Comparison of ENCODE assay signal across 7 mouse cellular contexts in the genomic region with DNA sequence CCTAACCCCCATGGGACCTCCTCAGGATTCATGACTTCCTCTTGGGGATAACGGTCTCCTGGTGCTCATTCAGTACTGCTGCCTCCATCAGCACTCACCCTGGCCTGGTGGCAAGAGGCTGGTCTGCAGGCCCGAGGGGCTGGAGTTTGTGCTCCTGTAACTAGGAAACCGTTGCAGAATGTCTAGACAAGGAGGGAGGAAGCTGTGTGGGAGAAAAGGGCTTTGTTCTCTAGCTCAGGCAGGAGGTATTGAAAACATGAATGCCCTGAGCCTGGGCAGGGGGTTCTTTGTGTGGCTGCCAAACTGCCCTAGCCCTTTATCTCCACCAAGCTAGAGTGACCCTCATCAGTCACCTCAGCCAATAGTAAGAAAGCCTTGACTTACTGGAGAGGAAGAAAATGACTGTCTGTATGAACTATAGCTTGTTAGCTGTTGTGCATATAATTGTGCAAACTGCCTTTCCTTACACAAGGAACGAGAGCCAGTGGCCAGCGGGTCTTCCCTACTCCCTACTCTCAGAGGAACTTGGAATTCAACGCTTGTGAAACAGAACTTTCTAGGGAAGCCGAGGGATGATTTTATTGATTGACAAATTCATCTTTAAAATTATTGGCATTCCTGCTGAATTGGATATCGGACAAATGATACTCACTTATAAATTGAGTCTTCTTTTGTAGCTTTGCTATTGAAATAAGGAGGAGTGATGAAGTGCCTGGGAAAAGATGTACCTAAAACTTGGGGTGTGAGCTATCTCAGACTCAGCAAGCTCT. TPM values are rescaled to one million over a fixed set of nuclear protein-coding genes. Genes with fewer than 3 reads are reported as not detected.
DNase-seq lines count a peak whose midpoint lies in the region; ATAC-seq and TF ChIP-seq lines count a peak whose summit lies in the region.

No protein-coding gene starts in this region.

- ATAC-seq in lung, embryonic 14.5 days (ENCODE audit: insufficient read depth) = peak; percentile 54; the same call in 1 of the 2 replicates
- ATAC-seq in megakaryocyte, adult 5-6 weeks (ENCODE audit: poor library complexity, severe bottlenecking) = no peak

- H3K4me3 ChIP-seq in lung, embryonic 14.5 days (ENCODE audit: low read depth, low read length) = no peak overlapping the region
- no peak overlapping the region for H3K4me3 ChIP-seq in lung, adult 2 months (replicated peaks; ENCODE audit: extremely low read depth, low read depth, low read length)
- H3K4me3 ChIP-seq in forebrain, embryonic 10.5 days = peak overlapping the region; percentile 18; the same call in 1 of the 2 replicates
- no peak overlapping the region for H3K4me3 ChIP-seq in limb, embryonic 10.5 days
- no peak overlapping the region for H3K4me3 ChIP-seq in olfactory bulb, adult 2 months (ENCODE audit: insufficient read depth, low read depth, low read length)
- H3K4me3 ChIP-seq in left cerebral cortex, adult 2 months = no peak overlapping the region

- H3K9ac ChIP-seq in lung, embryonic 14.5 days = no peak overlapping the region

- no peak for TF ChIP-seq POLR2A in lung, adult 2 months (IDR thresholded peaks at IDR 0.05; ENCODE audit: borderline replicate concordance, extremely low read depth, low read depth, low read length)
- TF ChIP-seq POLR2A in olfactory bulb, adult 2 months (IDR thresholded peaks at IDR 0.05; ENCODE audit: insufficient read depth, low read depth, low read length) = no peak

- no peak overlapping the region for H3K4me2 ChIP-seq in lung, embryonic 14.5 days

- H3K27ac ChIP-seq in lung, embryonic 14.5 days (ENCODE audit: low read depth) = peak overlapping the region; percentile 15; the same call in 1 of the 2 replicates
- peak overlapping the region; percentile 90 for H3K27ac ChIP-seq in forebrain, embryonic 10.5 days
- H3K27ac ChIP-seq in limb, embryonic 10.5 days = peak overlapping the region; percentile 77
- H3K27ac ChIP-seq in olfactory bulb, adult 2 months (ENCODE audit: insufficient read depth, low read depth, low read length) = 0 out of 2 replicates have a peak overlapping the region, but pooled peaks have one; percentile 7
- no peak overlapping the region for H3K27ac ChIP-seq in left cerebral cortex, adult 2 months

- H3K9me3 ChIP-seq in lung, embryonic 14.5 days (ENCODE audit: low read depth, low read length) = no peaks in the 10 kb centered on the region
- no peaks in the 10 kb centered on the region for H3K9me3 ChIP-seq in forebrain, embryonic 10.5 days
- H3K9me3 ChIP-seq in limb, embryonic 10.5 days (replicated peaks) = no peaks in the 10 kb centered on the region

- no peaks in the 10 kb centered on the region for H3K36me3 ChIP-seq in lung, embryonic 14.5 days (ENCODE audit: insufficient read depth)
- 0 out of 2 replicates have a peak, but pooled peaks cover 2% of the 10 kb centered on the region for H3K36me3 ChIP-seq in forebrain, embryonic 10.5 days (replicated peaks)
- H3K36me3 ChIP-seq in limb, embryonic 10.5 days = no peaks in the 10 kb centered on the region

- H3K27me3 ChIP-seq in lung, embryonic 14.5 days (ENCODE audit: insufficient read depth, low read length) = no peaks in the 10 kb centered on the region
- H3K27me3 ChIP-seq in forebrain, embryonic 10.5 days (ENCODE audit: poor library complexity, severe bottlenecking) = no peaks in the 10 kb centered on the region
- no peaks in the 10 kb centered on the region for H3K27me3 ChIP-seq in limb, embryonic 10.5 days (ENCODE audit: low read depth, poor library complexity, severe bottlenecking)

- intact Hi-C loops in left cerebral cortex, adult 2 months (cut with DNase I) = no loop called here

- WGBS in lung, embryonic 14.5 days = 49% methylated on average over 8 of the region's 8 CpGs
- WGBS in lung, adult 2 months = 59% methylated on average over 8 of the region's 8 CpGs
- WGBS in forebrain, embryonic 10.5 days = 17% methylated on average over 8 of the region's 8 CpGs
- WGBS in limb, embryonic 10.5 days = 62% methylated on average over 8 of the region's 8 CpGs
- 46% methylated on average over 8 of the region's 8 CpGs for WGBS in olfactory bulb, adult 2 months

- peak; percentile 49 for DNase-seq in lung, embryonic 14.5 days
- DNase-seq in lung, adult 2 months = no peak
- DNase-seq in forebrain, embryonic 10.5 days (ENCODE audit: extremely low spot score, low spot score) = peak; percentile 85
- DNase-seq in limb, embryonic 10.5 days (ENCODE audit: low spot score) = peak; percentile 41
- no peak for DNase-seq in left cerebral cortex, adult 2 months (ENCODE audit: extremely low spot score in 1 of 2, low spot score in 2 of 2)

- TF ChIP-seq CTCF in lung, embryonic 14.5 days (IDR thresholded peaks at IDR 0.05; ENCODE audit: low read depth) = no peak
- no peak for TF ChIP-seq CTCF in lung, adult 2 months (IDR thresholded peaks at IDR 0.05; ENCODE audit: insufficient read depth, low read length)
- TF ChIP-seq CTCF in olfactory bulb, adult 2 months (IDR thresholded peaks at IDR 0.05; ENCODE audit: insufficient read depth, low read depth, low read length) = no peak
- no peak for TF ChIP-seq CTCF in left cerebral cortex, adult 2 months (IDR thresholded peaks at IDR 0.05)

- H3K4me1 ChIP-seq in lung, embryonic 14.5 days (ENCODE audit: insufficient read depth) = peaks cover 10% of the 10 kb centered on the region
- peaks cover 2% of the 10 kb centered on the region; the same call in 1 of the 2 replicates for H3K4me1 ChIP-seq in lung, adult 2 months (ENCODE audit: control insufficient read depth, insufficient read depth, low read length)
- peaks cover 78% of the 10 kb centered on the region for H3K4me1 ChIP-seq in forebrain, embryonic 10.5 days
- peaks cover 25% of the 10 kb centered on the region for H3K4me1 ChIP-seq in limb, embryonic 10.5 days
- H3K4me1 ChIP-seq in olfactory bulb, adult 2 months (ENCODE audit: control insufficient read depth, insufficient read depth, low read length) = peaks cover 12% of the 10 kb centered on the region

RNA-seq across cellular contexts. Expression of a gene that starts 11.8 kb away (rescaled TPM):
- 1.9 and 2.4 TPM in 2 replicates for polyA plus RNA-seq in lung, embryonic 14.5 days (2014; fragmentation: Nextera tagmentation; extraction: Ambion mirVana)
- polyA plus RNA-seq in lung, adult 2 months (2012; rRNA removed) = 9.5 and 12.7 TPM in 2 replicates
- 58.7 and 62.1 TPM in 2 replicates for polyA plus RNA-seq in forebrain, embryonic 10.5 days (2016; fragmentation: Nextera tagmentation; extraction: Ambion mirVana)
- polyA plus RNA-seq in limb, embryonic 10.5 days (2016; fragmentation: Nextera tagmentation; extraction: Ambion mirVana) = 2.6 and 7.8 TPM in 2 replicates
- polyA plus RNA-seq in olfactory bulb, adult 2 months (2012; ENCODE audit: insufficient read depth, insufficient read length, low replicate concordance, missing spikeins) = not detected in 2 replicates
- not detected in 2 replicates for total RNA-seq in megakaryocyte, adult 5-6 weeks (2015)
- total RNA-seq in megakaryocyte, adult 5-6 weeks (2017) = not detected in 2 replicates
- total RNA-seq in left cerebral cortex, adult 2 months (2021) = 100 to 1,000 TPM; 135 to 136 TPM

RNA-seq across cellular contexts. Expression of a gene that starts 40.4 kb away (rescaled TPM):
- 11.8 and 12.5 TPM in 2 replicates for polyA plus RNA-seq in lung, embryonic 14.5 days (2014; fragmentation: Nextera tagmentation; extraction: Ambion mirVana)
- polyA plus RNA-seq in lung, adult 2 months (2012; rRNA removed) = 3.6 and 4.5 TPM in 2 replicates
- polyA plus RNA-seq in forebrain, embryonic 10.5 days (2016; fragmentation: Nextera tagmentation; extraction: Ambion mirVana) = 20.9 and 21.6 TPM in 2 replicates
- 17.1 and 21.8 TPM in 2 replicates for polyA plus RNA-seq in limb, embryonic 10.5 days (2016; fragmentation: Nextera tagmentation; extraction: Ambion mirVana)
- polyA plus RNA-seq in olfactory bulb, adult 2 months (2012; ENCODE audit: insufficient read depth, insufficient read length, low replicate concordance, missing spikeins) = not detected in 2 replicates
- total RNA-seq in megakaryocyte, adult 5-6 weeks (2015) = 1.4 and 1.8 TPM in 2 replicates
- 0.77 and 1.2 TPM in 2 replicates for total RNA-seq in megakaryocyte, adult 5-6 weeks (2017)
- total RNA-seq in left cerebral cortex, adult 2 months (2021) = 10 to 100 TPM; 11.0 to 11.6 TPM

RNA-seq across cellular contexts. Expression of a gene that starts 42.6 kb away (rescaled TPM):
- polyA plus RNA-seq in lung, embryonic 14.5 days (2014; fragmentation: Nextera tagmentation; extraction: Ambion mirVana) = 21.5 and 28.1 TPM in 2 replicates
- 4.1 and 6.1 TPM in 2 replicates for polyA plus RNA-seq in lung, adult 2 months (2012; rRNA removed)
- 11.3 and 12.3 TPM in 2 replicates for polyA plus RNA-seq in forebrain, embryonic 10.5 days (2016; fragmentation: Nextera tagmentation; extraction: Ambion mirVana)
- 8.7 and 14.2 TPM in 2 replicates for polyA plus RNA-seq in limb, embryonic 10.5 days (2016; fragmentation: Nextera tagmentation; extraction: Ambion mirVana)
- polyA plus RNA-seq in olfactory bulb, adult 2 months (2012; ENCODE audit: insufficient read depth, insufficient read length, low replicate concordance, missing spikeins) = not detected in 2 replicates
- total RNA-seq in megakaryocyte, adult 5-6 weeks (2015) = not detected in 2 replicates
- total RNA-seq in megakaryocyte, adult 5-6 weeks (2017) = not detected in 2 replicates
- 1 to 10 TPM; 9.0 to 9.2 TPM for total RNA-seq in left cerebral cortex, adult 2 months (2021)

Comparison
In these comparisons a context has a peak if more than half of its experiments do, and no peak if none do; other contexts are left out.
1. DNase-seq: peak in lung, embryonic 14.5 days (single experiment), forebrain, embryonic 10.5 days (single experiment) and limb, embryonic 10.5 days (single experiment); none in lung, adult 2 months (single experiment) and left cerebral cortex, adult 2 months (0 of 2).